Mouse (Mus musculus): Measurements from ENCODE around the gene Maff. TPM values are rescaled to one million over a fixed set of nuclear protein-coding genes. Genes with fewer than 3 reads are reported as not detected.

Gene Maff
- polyA plus RNA-seq (2011; ENCODE audit: insufficient read depth, insufficient read length, low replicate concordance, missing spikeins) = 0.50 and 3.6 TPM in 2 replicates

DNA sequence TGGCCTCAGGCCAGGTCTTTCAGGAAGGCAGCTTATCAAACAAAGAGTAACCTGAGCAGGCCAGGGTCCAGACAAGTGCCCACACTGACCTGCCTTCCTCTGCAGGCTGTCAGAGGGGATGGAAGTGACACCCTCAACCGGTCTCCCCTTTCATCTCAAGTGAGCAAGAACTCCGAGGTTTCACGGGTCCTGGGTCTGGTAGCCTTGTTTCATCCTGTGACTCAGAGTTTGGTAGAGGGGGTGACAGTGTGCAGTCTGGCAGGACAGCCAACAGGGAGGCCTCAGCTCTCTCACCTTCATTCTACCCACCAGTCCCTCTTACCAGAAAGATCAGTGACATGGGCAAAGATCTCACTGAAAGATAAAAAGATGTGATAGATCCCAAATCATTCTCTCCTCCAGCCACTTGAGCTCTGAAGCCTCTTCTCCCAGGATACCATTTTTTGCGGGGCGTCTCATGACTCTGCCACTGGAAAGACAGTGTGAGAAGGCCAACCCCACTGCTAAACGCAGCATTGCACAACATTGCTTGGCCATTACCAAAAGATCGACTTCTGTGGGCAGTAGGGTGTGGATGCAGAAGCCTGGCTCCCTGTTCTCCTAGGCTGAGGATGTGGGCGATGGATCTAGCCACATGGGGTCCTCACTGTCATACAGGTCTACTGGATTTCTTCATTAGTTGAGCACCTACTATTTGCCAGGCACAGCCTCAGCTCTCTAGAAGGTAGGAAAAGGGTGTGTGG, at the start of gene Maff:
Gene Maff, plus strand, starts transcription at position 571 of the 743 bp plus-strand sequence.
- H3K4me1 ChIP-seq (ENCODE audit: control insufficient read depth, insufficient read depth, low read length) = peaks cover 6% of the 10 kb centered on the region
- H3K4me3 ChIP-seq (replicated peaks; ENCODE audit: control insufficient read depth, low read depth, low read length) = peak within 1 kb of the TSS; percentile 65
- TF ChIP-seq CTCF (IDR thresholded peaks at IDR 0.05; ENCODE audit: control insufficient read depth, insufficient read depth, low read length) (no peak), POLR2A (IDR thresholded peaks at IDR 0.05; ENCODE audit: borderline replicate concordance, control insufficient read depth, low read depth, low read length) (no peak)
- WGBS = 47% methylated on average over 8 of the region's 8 CpGs
- H3K27ac ChIP-seq (ENCODE audit: control insufficient read depth, insufficient read depth, low read depth, low read length, poor library complexity) = no peak within 1 kb of the TSS; the same call in 1 of the 2 replicates

DNA sequence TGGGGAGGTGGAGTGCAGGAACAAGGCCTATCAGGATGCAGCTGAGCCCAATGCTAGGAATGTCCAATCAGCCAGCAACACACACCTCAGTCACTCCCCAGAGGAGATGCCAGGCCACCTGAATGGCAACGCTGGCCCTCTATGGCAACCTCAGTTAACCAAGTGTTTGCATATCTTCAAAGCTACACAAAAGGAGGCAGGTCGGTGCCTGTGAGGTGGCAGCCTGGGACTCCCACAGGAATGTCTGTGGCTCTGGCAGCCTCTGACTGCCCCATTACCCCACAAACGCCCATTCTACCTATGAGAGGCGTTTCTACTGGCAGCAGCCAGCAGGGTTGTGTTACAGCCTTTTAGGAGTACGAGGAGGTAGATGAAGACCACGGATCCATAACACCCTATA, 47.9 kb upstream of the Maff start:
- no peak overlapping the region for H3K4me3 ChIP-seq (replicated peaks; ENCODE audit: control insufficient read depth, low read depth, low read length)
- 88% methylated on average over 6 of the region's 6 CpGs for WGBS
- no peak overlapping the region for H3K27ac ChIP-seq (ENCODE audit: control insufficient read depth, insufficient read depth, low read depth, low read length, poor library complexity)
- no peaks in the 10 kb centered on the region for H3K4me1 ChIP-seq (ENCODE audit: control insufficient read depth, insufficient read depth, low read length)
- no peak for TF ChIP-seq POLR2A (IDR thresholded peaks at IDR 0.05; ENCODE audit: borderline replicate concordance, control insufficient read depth, low read depth, low read length)
- no peak for TF ChIP-seq CTCF (IDR thresholded peaks at IDR 0.05; ENCODE audit: control insufficient read depth, insufficient read depth, low read length)

DNA sequence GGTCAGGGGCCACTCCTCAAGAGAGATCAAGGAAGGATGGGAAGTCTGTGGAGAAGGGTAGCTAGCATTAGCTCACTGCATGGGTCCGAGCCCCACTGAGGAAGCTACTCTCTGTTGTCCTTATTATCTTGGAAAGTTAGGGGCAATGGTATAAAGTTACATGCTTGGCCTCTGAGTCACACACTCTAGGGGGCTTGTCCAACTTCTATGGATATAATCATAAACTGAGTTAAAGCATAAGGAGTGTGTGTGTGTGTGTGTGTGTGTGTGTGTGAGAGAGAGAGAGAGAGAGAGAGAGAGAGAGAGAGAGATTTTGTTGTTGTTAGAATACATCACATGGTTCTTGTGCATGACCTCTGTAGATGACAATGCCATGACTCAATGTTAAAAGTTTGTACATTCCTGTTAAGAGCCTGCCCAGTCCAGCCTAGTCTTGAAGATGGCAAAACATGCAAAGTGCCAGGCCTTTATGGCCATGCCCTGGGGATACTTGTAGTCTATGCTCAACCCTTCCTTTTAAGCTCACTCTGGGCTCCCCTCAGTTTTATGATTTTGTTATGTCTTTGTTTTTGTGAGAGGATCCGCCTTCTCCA, 46.8 kb upstream of the Maff start:
- no peak overlapping the region for H3K27ac ChIP-seq (ENCODE audit: control insufficient read depth, insufficient read depth, low read depth, low read length, poor library complexity)
- TF ChIP-seq POLR2A (IDR thresholded peaks at IDR 0.05; ENCODE audit: borderline replicate concordance, control insufficient read depth, low read depth, low read length) (no peak), CTCF (IDR thresholded peaks at IDR 0.05; ENCODE audit: control insufficient read depth, insufficient read depth, low read length) (no peak)
- H3K4me1 ChIP-seq (ENCODE audit: control insufficient read depth, insufficient read depth, low read length) = no peaks in the 10 kb centered on the region
- 87% methylated on average over 2 of the region's 2 CpGs for WGBS
- no peak overlapping the region for H3K4me3 ChIP-seq (replicated peaks; ENCODE audit: control insufficient read depth, low read depth, low read length)

DNA sequence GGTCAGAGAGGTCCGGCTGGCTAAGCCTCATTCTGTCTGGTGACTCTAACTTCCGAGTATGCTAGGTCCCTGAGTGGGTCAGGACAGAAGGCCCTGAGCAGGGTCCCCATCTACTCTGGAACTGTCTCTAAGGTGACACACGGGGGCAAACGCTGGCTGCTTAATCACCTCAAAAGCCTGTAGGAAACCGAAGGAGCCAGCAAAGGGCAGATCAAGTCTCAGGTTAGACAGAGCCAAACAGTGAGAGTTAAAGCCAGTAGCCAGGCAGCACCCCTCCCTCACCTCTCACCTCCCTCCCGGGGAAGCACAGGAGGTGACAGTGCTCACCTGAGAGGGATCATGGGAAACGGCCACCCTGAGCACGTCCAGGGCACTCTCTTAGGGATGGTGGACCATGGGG, 42.7 kb upstream of the Maff start:
- Histone ChIP-seq H3K4me3 (replicated peaks; ENCODE audit: control insufficient read depth, low read depth, low read length) (no peak overlapping the region), H3K4me1 (ENCODE audit: control insufficient read depth, insufficient read depth, low read length) (no peaks in the 10 kb centered on the region), H3K27ac (ENCODE audit: control insufficient read depth, insufficient read depth, low read depth, low read length, poor library complexity) (no peak overlapping the region)
- WGBS = 88% methylated on average over 8 of the region's 8 CpGs
- no peak for TF ChIP-seq CTCF (IDR thresholded peaks at IDR 0.05; ENCODE audit: control insufficient read depth, insufficient read depth, low read length)
- no peak for TF ChIP-seq POLR2A (IDR thresholded peaks at IDR 0.05; ENCODE audit: borderline replicate concordance, control insufficient read depth, low read depth, low read length)

DNA sequence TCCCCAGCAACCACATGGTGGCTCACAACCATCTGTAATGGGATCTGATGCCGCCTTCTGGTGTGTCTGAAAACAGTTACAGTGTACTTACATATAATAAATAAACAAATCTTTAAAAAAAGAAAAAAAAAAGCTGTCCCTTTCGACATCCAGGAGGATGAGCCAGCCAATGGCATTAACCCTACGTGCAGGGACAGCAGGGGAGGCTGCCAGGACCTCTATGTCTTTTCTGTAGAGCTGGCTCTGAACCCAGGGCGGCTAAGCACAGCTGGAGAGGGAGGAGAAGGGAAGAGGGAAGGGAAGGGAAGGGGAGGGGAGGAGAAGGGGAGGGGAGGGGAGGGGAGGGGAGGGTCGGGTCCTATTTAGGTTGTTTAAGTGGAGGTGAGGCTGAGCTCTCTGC, 41.6 kb upstream of the Maff start:
- Histone ChIP-seq H3K4me3 (replicated peaks; ENCODE audit: control insufficient read depth, low read depth, low read length) (no peak overlapping the region), H3K27ac (ENCODE audit: control insufficient read depth, insufficient read depth, low read depth, low read length, poor library complexity) (no peak overlapping the region), H3K4me1 (ENCODE audit: control insufficient read depth, insufficient read depth, low read length) (no peaks in the 10 kb centered on the region)
- WGBS = 61% methylated on average over 5 of the region's 5 CpGs
- TF ChIP-seq POLR2A (IDR thresholded peaks at IDR 0.05; ENCODE audit: borderline replicate concordance, control insufficient read depth, low read depth, low read length) (no peak), CTCF (IDR thresholded peaks at IDR 0.05; ENCODE audit: control insufficient read depth, insufficient read depth, low read length) (no peak)

GRCm38 (mm10) chr15:79306043-79306637, 40.3 kb upstream of the Maff start:
- Histone ChIP-seq H3K27ac (ENCODE audit: control insufficient read depth, insufficient read depth, low read depth, low read length, poor library complexity) (no peak overlapping the region), H3K4me1 (ENCODE audit: control insufficient read depth, insufficient read depth, low read length) (no peaks in the 10 kb centered on the region), H3K4me3 (replicated peaks; ENCODE audit: control insufficient read depth, low read depth, low read length) (no peak overlapping the region)
- TF ChIP-seq POLR2A (IDR thresholded peaks at IDR 0.05; ENCODE audit: borderline replicate concordance, control insufficient read depth, low read depth, low read length) (no peak; the same call in 1 of the 2 replicates), CTCF (IDR thresholded peaks at IDR 0.05; ENCODE audit: control insufficient read depth, insufficient read depth, low read length) (no peak)
- WGBS = 85% methylated on average over 23 of the region's 23 CpGs

- WGBS = 84% methylated on average over 4 of the region's 4 CpGs
- H3K4me1 ChIP-seq (ENCODE audit: control insufficient read depth, insufficient read depth, low read length) = no peaks in the 10 kb centered on the region
- H3K4me3 ChIP-seq (replicated peaks; ENCODE audit: control insufficient read depth, low read depth, low read length) = no peak overlapping the region
- TF ChIP-seq CTCF (IDR thresholded peaks at IDR 0.05; ENCODE audit: control insufficient read depth, insufficient read depth, low read length) (no peak), POLR2A (IDR thresholded peaks at IDR 0.05; ENCODE audit: borderline replicate concordance, control insufficient read depth, low read depth, low read length) (no peak)
- H3K27ac ChIP-seq (ENCODE audit: control insufficient read depth, insufficient read depth, low read depth, low read length, poor library complexity) = no peak overlapping the region
These were observed 38.6 kb upstream of the Maff start for GRCm38 (mm10) chr15:79307861-79308260.

GRCm38 (mm10) chr15:79313848-79314369, 32.5 kb upstream of the Maff start:
- no peak overlapping the region for H3K4me3 ChIP-seq (replicated peaks; ENCODE audit: control insufficient read depth, low read depth, low read length)
- no peaks in the 10 kb centered on the region for H3K4me1 ChIP-seq (ENCODE audit: control insufficient read depth, insufficient read depth, low read length)
- WGBS = 91% methylated on average over 8 of the region's 8 CpGs
- TF ChIP-seq POLR2A (IDR thresholded peaks at IDR 0.05; ENCODE audit: borderline replicate concordance, control insufficient read depth, low read depth, low read length) (no peak), CTCF (IDR thresholded peaks at IDR 0.05; ENCODE audit: control insufficient read depth, insufficient read depth, low read length) (no peak)
- H3K27ac ChIP-seq (ENCODE audit: control insufficient read depth, insufficient read depth, low read depth, low read length, poor library complexity) = no peak overlapping the region

Measured in bone marrow, adult 2 months (tissue).